Mouse (Mus musculus): ENCODE measurements around the gene Cnnm1.

The Cnnm1 gene

GRCm38 (mm10) chr19:43511621-43512620 lies 71.7 kb downstream of the Cnnm1 start:
- no peak for DNase-seq (ENCODE audit: low read depth, low spot score)

- no peak for DNase-seq (ENCODE audit: low read depth, low spot score)
Measured at GRCm38 (mm10) chr19:43513874-43514273, 73.6 kb downstream of the Cnnm1 start.

DNA sequence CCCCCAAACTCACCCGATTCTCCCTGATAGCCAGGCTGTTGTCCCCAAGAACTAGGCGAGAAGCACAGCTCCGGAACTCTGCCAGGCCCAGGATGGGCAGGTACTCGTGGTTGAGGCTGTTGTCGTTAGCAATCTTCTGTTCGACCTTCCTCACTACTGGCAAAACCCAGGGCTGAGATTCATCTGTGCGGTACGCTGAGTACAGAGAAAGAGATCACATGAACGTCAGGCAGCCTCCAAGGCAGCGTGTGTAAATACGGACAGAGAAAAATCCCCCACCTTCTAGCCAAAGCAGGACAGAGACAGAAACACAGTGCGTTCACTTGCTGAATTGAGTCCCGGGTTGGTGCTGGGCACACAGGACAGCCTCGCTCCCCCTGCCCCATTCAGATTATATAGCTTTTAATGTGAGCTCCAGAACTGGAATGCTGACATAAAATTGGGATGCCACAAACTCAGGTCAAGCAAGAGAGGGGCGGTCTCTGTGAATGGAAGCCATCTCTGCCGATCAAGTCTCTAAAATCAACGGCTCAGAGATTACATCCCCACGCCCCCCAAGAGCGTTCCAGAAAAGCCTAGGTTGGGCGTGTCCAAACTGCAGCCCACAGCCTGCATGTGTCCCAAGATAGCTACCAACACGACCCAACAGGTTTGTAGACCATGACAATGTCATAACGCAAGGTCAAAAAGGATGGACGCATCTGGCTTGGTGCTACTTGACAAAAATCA lies 75.6 kb downstream of the Cnnm1 start:
- DNase-seq (ENCODE audit: low read depth, low spot score), result no peak

DNA sequence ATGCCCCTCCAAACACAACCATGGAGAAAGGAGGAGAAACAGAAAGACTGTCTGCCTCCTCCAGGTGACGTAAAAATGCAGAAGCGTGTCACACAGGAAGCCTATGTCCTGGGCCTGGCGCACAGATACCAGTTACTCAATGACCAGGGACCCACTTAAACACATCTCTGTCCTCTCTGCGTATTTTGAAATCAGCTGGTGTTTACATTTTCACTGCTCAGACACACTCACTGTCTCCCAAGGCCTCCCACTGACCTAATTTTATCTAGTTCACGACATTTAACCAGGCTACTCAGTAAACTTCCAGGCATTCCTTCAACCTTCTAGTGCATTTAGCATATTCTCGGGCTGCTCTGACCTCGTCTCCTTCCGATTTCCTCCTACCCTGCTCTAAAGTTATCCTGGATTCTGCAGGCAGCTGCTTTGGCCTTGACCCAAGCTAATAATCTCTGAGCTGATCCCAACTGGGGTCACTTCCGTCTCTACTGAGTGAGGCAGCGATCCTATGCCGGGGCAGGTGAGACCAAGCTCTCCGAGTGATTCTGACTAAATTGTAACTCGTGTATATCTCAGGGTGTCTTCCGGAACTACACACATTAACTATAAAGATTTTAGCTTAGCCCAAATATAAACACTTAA lies 76.3 kb downstream of the Cnnm1 start:
- no peak for DNase-seq (ENCODE audit: low read depth, low spot score)

- DNase-seq (ENCODE audit: low read depth, low spot score), result no peak
Measured at GRCm38 (mm10) chr19:43517320-43517719, 77.1 kb downstream of the Cnnm1 start.

- no peak for DNase-seq (ENCODE audit: low read depth, low spot score)
Measured at GRCm38 (mm10) chr19:43517808-43518207, 77.6 kb downstream of the Cnnm1 start.

- DNase-seq (ENCODE audit: low read depth, low spot score), result no peak
Measured at GRCm38 (mm10) chr19:43518261-43518660, 78.0 kb downstream of the Cnnm1 start.

- no peak for DNase-seq (ENCODE audit: low read depth, low spot score)
Measured at GRCm38 (mm10) chr19:43519226-43519625, 79.0 kb downstream of the Cnnm1 start.

GRCm38 (mm10) chr19:43520402-43520801 lies 80.2 kb downstream of the Cnnm1 start:
- DNase-seq (ENCODE audit: low read depth, low spot score), result no peak

DNA sequence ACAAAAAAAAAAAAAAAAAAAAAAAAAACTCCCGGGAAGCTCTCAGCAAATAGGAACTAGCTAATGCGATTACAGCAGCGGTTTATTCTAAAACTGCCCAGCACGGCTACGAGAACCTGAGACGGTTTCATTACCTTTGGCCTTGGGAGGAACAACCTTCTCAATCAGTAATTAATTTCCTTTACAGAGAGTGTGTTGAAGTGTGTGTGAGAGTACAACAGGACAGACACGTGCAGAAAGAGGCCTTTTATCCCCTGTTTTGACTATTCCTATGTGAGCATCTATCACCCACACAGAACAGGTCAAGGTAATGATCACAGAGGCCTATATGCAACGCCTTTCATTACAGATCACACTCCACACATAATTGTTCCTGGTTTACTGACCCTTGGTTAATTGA lies 81.1 kb downstream of the Cnnm1 start:
- DNase-seq (ENCODE audit: low read depth, low spot score), result no peak

GRCm38 (mm10) chr19:43521996-43522395 lies 81.8 kb downstream of the Cnnm1 start:
- DNase-seq (ENCODE audit: low read depth, low spot score), result no peak

DNA sequence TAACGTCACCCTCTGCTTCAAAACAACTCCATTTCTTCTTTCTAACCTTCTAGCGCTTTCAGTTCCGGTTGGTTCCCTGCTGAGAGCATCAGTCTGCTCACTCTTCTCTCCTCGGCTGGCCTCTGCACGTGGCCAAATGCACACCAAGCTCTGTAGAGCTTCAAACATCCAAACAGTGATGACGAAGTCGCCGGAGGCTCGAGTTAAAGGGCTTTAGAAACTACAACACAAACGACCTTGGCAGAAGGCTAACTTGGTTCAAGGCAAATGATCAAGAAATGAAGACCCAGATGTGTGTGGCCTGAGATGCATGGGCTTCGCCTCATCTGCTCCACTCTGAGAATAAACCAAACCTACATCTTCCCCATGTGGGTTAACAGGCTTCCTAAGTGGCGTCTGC lies 83.3 kb downstream of the Cnnm1 start:
- no peak for DNase-seq (ENCODE audit: low read depth, low spot score)

- peak; percentile 99 for DNase-seq (ENCODE audit: low read depth, low spot score)
Measured at GRCm38 (mm10) chr19:43524187-43525103, 84.2 kb downstream of the Cnnm1 start, which contains the start of gene Got1. Got1 (minus strand) TSS chr19:43524605.

DNA sequence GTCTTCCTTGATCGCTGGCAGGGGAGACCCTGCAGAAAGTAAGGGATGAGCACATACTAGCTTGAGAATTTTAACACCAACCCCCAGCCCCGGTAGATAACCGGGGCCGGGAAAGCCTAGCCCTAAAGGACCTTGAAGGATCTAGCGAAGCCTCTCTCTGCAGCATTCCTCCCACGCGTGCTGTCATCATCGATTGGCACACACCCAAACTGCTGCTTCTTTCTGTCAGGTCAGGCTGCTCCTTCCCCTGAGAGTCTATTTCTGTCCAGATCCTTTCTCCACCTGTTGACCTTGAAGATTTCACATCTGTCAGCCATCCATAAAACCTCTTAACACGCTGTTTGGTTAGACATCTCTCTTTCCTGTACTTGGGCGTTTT lies 84.9 kb downstream of the Cnnm1 start:
- DNase-seq (ENCODE audit: low read depth, low spot score), result peak; percentile 72

DNA sequence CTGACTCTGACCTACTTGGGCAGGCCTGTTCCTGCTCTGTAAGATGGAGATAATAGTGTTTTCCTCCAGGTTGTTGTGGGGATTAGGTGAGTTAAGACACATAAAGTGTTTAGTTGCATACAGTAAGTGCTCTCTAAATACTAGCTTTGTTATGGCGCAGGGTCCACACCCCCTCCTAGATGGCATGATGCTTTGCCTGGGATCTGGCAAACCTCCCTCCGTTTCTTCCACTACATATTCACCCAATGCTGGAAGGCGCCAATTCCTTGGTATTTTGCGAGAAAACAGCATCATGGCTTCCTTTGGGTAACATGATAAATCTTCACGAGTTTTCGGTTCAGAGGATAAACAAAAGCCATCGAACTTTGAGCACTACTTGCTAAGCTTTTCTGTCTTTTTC lies 85.3 kb downstream of the Cnnm1 start:
- no peak for DNase-seq (ENCODE audit: low read depth, low spot score)

DNA sequence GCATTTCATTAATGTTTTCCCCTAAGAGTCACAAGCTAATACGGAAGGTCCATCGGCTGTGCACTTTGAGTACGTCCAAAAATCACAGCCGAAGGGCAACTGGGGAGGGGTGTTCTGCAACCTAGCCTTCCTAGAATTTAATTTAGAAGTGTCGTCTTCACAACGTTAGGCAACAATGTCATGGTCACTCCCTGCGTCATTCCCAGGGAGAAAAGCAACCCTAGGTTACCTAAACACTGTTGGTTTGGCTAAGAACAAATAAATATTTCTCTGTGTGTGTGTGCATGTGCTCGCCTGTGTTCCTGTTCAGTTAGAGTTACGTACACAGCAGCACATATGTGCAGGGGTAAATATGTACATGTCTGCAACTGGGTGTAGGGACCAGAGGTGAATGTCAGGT lies 85.8 kb downstream of the Cnnm1 start:
- no peak for DNase-seq (ENCODE audit: low read depth, low spot score)

- no peak for DNase-seq (ENCODE audit: low read depth, low spot score)
Measured at GRCm38 (mm10) chr19:43527131-43527530, 86.9 kb downstream of the Cnnm1 start.

DNA sequence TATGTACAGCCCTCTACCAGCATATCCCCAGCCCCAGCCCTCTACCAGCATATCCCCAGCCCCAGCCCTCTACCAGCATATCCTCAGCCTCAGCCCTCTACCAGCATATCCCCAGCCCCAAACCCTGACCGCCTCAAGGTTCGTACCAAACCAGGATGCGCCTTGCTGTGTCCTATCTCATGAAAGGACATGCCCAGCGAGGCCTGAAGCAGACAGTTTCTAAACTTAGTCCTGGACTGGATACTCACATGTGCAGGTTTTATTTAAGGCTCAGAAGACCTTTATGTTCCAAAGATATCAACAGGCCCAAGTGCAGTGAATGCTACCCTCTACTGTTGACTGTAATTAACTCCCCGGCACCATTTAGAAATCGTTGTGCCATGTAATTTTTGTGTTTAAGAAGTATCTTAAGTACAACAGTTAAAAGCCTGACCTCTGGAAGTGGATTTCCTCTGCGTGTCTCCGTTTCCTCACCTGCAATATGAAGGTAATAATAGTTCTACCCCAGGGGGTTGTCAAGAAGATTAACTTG lies 87.9 kb downstream of the Cnnm1 start:
- no peak for DNase-seq (ENCODE audit: low read depth, low spot score)

GRCm38 (mm10) chr19:43530197-43530770 lies 90.0 kb downstream of the Cnnm1 start:
- peak; percentile 89 for DNase-seq (ENCODE audit: low read depth, low spot score)

DNA sequence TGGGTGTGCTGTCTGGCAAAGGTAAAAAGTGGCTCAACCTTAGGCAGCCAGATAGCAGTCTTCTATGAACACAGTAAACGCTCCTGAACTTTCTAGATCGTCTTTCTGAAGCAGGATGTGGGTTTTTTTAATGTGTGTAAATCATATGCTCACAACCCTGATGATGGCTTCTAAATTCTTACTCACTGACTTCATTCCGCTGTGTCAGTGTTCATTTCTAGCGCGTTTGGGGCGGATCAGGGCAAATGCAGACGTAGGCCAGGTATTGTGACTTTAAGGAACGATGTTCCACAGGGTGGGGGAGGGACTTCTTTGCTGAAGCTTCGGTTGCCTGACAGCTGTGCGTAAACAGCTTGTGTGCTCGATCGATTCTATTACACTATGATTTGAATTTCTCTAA lies 90.7 kb downstream of the Cnnm1 start:
- no peak for DNase-seq (ENCODE audit: low read depth, low spot score)
